Mouse (Mus musculus): ENCODE measurements around the gene Olfr1090.
A peak's percentile ranks its signal among the peaks of the same experiment; 100 is the strongest.

Olfr1090 gene

GRCm38 (mm10) chr2:86758893-86759292 is at the start of gene Olfr1090:
Olfr1090 (minus strand) TSS chr2:86758993.
- no peak for DNase-seq (ENCODE audit: low spot score in 2 of 2)

- no peak for DNase-seq (ENCODE audit: low spot score in 2 of 2)
These were observed 23.4 kb upstream of the Olfr1090 start, which contains the start of gene Olfr1093 for GRCm38 (mm10) chr2:86782179-86782578. Olfr1093 (plus strand) TSS chr2:86782479.

GRCm38 (mm10) chr2:86761050-86761449 is 2.3 kb upstream of the Olfr1090 start:
- DNase-seq (ENCODE audit: low spot score in 2 of 2), result peak in 1 of 2 experiments; percentile 17

- DNase-seq (ENCODE audit: low spot score in 2 of 2), result no peak
These were observed 25.2 kb downstream of the Olfr1090 start, which contains the start of gene Olfr1089 for GRCm38 (mm10) chr2:86733601-86734000. Olfr1089 (minus strand) TSS chr2:86733701.
